Mouse (Mus musculus) thymus, postnatal 0 days (tissue): Measurements from ENCODE around the gene Enho. TPM values are rescaled to one million over a fixed set of nuclear protein-coding genes. Genes with fewer than 3 reads are reported as not detected.

Experiments
- DNase-seq: peaks from one replicate; pipeline ENCODE4 v3.0.0-alpha.2; 2015; ENCODE audit warnings: low spot score
- polyA plus RNA-seq: library from polyadenylated mRNA; unstranded; fragments of >200 nt; fragmentation: Nextera tagmentation; extraction: Ambion mirVana; gene quantifications from 2 replicates; pipeline ENCODE4 v1.2.1, GENCODE M21; 2015

Enho gene
- polyA plus RNA-seq, 1 experiment from 2014 or later = 10.5 TPM

- DNase-seq = no peak
Observed at GRCm38 (mm10) chr4:41664533-41664932, 24.4 kb upstream of the Enho start.

- DNase-seq = no peak
Observed at GRCm38 (mm10) chr4:41663614-41664013, 23.5 kb upstream of the Enho start.

GRCm38 (mm10) chr4:41662723-41663122 lies 22.6 kb upstream of the Enho start:
- no peak for DNase-seq

- no peak for DNase-seq
Observed at GRCm38 (mm10) chr4:41660851-41661430, 20.8 kb upstream of the Enho start.

- DNase-seq = no peak
Observed at GRCm38 (mm10) chr4:41659556-41659955, 19.4 kb upstream of the Enho start.

GRCm38 (mm10) chr4:41658566-41659384 lies 18.7 kb upstream of the Enho start:
- DNase-seq = no peak

GRCm38 (mm10) chr4:41655525-41655924 lies 15.4 kb upstream of the Enho start:
- DNase-seq = no peak

GRCm38 (mm10) chr4:41654217-41654616 lies 14.1 kb upstream of the Enho start:
- DNase-seq = no peak

GRCm38 (mm10) chr4:41653730-41654129 lies 13.6 kb upstream of the Enho start:
- no peak for DNase-seq

GRCm38 (mm10) chr4:41653296-41653695 lies 13.2 kb upstream of the Enho start:
- DNase-seq = peak; percentile 73

GRCm38 (mm10) chr4:41648627-41649026 lies 8.5 kb upstream of the Enho start:
- no peak for DNase-seq

- no peak for DNase-seq
Observed at GRCm38 (mm10) chr4:41648157-41648556, 8.0 kb upstream of the Enho start.

- DNase-seq = no peak
Observed at GRCm38 (mm10) chr4:41645488-41645887, 5.4 kb upstream of the Enho start.

GRCm38 (mm10) chr4:41641199-41641822 lies 1.2 kb upstream of the Enho start:
- no peak for DNase-seq

GRCm38 (mm10) chr4:41639214-41639841 lies 796 bp downstream of the Enho start:
- no peak for DNase-seq

- DNase-seq = no peak
Observed at GRCm38 (mm10) chr4:41638828-41639213, 1.3 kb downstream of the Enho start.

GRCm38 (mm10) chr4:41638186-41638731 lies 1.9 kb downstream of the Enho start:
- DNase-seq = no peak

- no peak for DNase-seq
Observed at GRCm38 (mm10) chr4:41636882-41637635, 3.1 kb downstream of the Enho start.

GRCm38 (mm10) chr4:41636366-41636765 lies 3.8 kb downstream of the Enho start:
- DNase-seq = no peak

GRCm38 (mm10) chr4:41635906-41636305 lies 4.2 kb downstream of the Enho start:
- DNase-seq = no peak

- DNase-seq = no peak
Observed at GRCm38 (mm10) chr4:41635224-41635623, 4.9 kb downstream of the Enho start.
